Mouse (Mus musculus) erythroblast, embryonic 14.5 days (primary cell): Measurements from ENCODE around the gene Tlk1.

ENCODE experiments used
- GATA1 ChIP-seq: IDR thresholded peaks from 2 replicates; pipeline ENCODE4 v1.6.1; 2012; ENCODE audit warnings: low read length, inconsistent platforms, mixed read lengths
- TAL1 ChIP-seq: IDR thresholded peaks from 3 replicates; pipeline ENCODE4 v1.6.1; 2012; ENCODE audit warnings: low read length, inconsistent platforms, mixed read lengths

GRCm38 (mm10) chr2:70800396-70800795 is 25.1 kb downstream of the Tlk1 start:
- TF ChIP-seq GATA1, result no peak
- TF ChIP-seq TAL1, result no peak
